Mouse (Mus musculus): ENCODE measurements around the gene Lgr6. TPM values are rescaled to one million over a fixed set of nuclear protein-coding genes. Genes with fewer than 3 reads are reported as not detected.

Lgr6 gene
- polyA plus RNA-seq, 1 experiment = 0.21 TPM

DNA sequence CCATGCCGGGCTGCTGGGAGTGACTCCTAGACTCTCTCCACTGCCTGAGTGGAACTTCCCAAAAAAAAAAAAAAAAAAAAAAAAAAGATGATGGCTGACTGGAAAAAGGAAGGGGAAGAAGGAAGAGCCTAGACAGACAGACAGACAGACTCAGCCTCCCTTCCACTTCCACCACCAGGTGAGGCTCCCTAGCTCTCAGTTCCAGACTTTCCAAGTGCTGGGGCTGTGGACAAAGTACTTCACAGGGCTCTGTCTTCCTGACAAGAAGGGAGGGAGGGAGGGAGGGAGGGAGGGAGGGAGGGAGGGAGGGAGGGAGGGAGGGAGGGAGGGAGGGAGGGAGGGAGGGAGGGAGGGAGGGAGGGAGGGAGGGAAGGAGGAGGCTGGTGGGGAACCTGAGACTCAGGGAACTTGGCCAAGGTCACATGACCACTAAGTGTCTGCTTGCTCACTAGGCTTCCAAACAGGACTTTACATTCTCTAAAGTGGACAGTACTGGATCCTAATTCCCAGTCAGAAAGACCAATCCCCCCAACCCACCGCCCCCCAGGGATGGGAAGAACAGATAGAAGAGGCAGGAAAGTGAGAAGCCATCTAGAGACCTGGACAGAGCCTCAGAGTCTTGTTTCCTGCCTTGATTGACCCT lies 25.4 kb upstream of the Lgr6 start:
- Histone ChIP-seq H3K27me3 (ENCODE audit: control insufficient read depth, insufficient read depth, low read length) (no peaks in the 10 kb centered on the region), H3K4me1 (ENCODE audit: control insufficient read depth, insufficient read depth, insufficient read length) (peaks cover 56% of the 10 kb centered on the region), H3K27ac (ENCODE audit: insufficient read depth, low read length) (peak overlapping the region; percentile 88), H3K36me3 (ENCODE audit: control insufficient read depth, insufficient read depth, low read length) (no peaks in the 10 kb centered on the region), H3K4me3 (ENCODE audit: extremely low read depth, insufficient read depth, insufficient read length) (peak overlapping the region; percentile 11; the same call in 1 of the 2 replicates)
- TF ChIP-seq CTCF (IDR thresholded peaks at IDR 0.05; ENCODE audit: extremely low read depth, insufficient read depth, insufficient read length, insufficient replicate concordance) (no peak), POLR2A (IDR thresholded peaks at IDR 0.05; ENCODE audit: low read depth, low read length) (no peak)
- no peak for DNase-seq (ENCODE audit: low read depth in 1 of 2, low spot score in 2 of 2)
- WGBS = 23% methylated on average over 2 of the region's 2 CpGs

DNA sequence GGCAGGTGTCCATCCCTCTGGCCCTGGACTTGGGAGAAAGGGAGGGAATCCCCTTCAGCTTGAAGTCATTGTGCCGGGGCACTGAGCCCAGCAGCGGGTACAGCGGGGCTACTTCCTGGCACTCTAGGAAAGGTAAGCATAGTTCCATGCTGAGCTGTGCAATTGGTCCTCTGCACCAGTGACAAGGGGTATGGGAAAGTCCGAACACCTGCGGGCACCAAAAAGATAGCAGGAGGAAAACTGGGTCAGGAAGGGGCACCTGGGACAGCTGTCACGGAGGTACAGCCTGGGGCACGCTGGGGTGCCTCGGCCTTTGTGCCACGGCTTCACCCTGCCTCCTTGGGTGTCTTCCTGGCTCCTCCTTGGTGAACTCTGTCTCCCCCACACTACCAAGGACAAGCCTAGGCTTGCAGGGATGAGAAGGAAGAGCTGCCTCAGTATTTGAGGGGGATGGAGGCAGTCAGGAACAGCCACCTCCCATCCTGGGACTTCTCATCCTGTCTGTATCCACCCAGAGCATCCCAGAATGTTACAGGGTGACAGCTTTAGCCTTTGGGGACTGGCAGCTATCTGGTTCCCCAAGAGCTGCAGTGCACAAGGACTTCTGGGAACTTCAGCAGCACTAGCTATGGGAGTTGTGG lies 24.6 kb upstream of the Lgr6 start:
- Histone ChIP-seq H3K27me3 (ENCODE audit: control insufficient read depth, insufficient read depth, low read length) (no peaks in the 10 kb centered on the region), H3K4me3 (ENCODE audit: extremely low read depth, insufficient read depth, insufficient read length) (no peak overlapping the region), H3K27ac (ENCODE audit: insufficient read depth, low read length) (no peak overlapping the region), H3K4me1 (ENCODE audit: control insufficient read depth, insufficient read depth, insufficient read length) (peaks cover 53% of the 10 kb centered on the region), H3K36me3 (ENCODE audit: control insufficient read depth, insufficient read depth, low read length) (no peaks in the 10 kb centered on the region)
- no peak for DNase-seq (ENCODE audit: low read depth in 1 of 2, low spot score in 2 of 2)
- no peak for TF ChIP-seq POLR2A (IDR thresholded peaks at IDR 0.05; ENCODE audit: low read depth, low read length)
- no peak for TF ChIP-seq CTCF (IDR thresholded peaks at IDR 0.05; ENCODE audit: extremely low read depth, insufficient read depth, insufficient read length, insufficient replicate concordance)
- 54% methylated on average over 9 of the region's 9 CpGs for WGBS

DNA sequence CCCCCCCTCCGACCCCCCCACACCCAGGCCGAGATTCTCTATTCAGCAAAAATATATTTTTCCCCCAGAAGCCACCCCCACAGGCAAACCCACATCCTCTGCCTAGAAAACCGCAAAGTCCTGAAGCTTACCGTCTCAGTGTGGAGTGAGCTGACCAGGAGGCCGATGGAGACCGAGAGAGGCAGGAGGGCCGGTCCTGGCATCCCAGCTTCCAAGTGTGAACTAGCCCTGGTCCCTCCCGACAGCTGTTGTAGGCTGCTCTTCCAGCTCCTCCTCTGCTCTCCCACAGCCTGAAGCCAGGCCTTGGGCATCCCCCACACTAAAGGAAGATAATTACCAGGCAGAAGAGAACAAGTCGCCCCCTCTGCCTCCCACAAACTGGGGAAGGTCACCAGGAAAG lies 23.9 kb upstream of the Lgr6 start:
- Histone ChIP-seq H3K27ac (ENCODE audit: insufficient read depth, low read length) (no peak overlapping the region), H3K4me3 (ENCODE audit: extremely low read depth, insufficient read depth, insufficient read length) (no peak overlapping the region), H3K27me3 (ENCODE audit: control insufficient read depth, insufficient read depth, low read length) (no peaks in the 10 kb centered on the region), H3K36me3 (ENCODE audit: control insufficient read depth, insufficient read depth, low read length) (no peaks in the 10 kb centered on the region), H3K4me1 (ENCODE audit: control insufficient read depth, insufficient read depth, insufficient read length) (peaks cover 50% of the 10 kb centered on the region)
- TF ChIP-seq POLR2A (IDR thresholded peaks at IDR 0.05; ENCODE audit: low read depth, low read length) (no peak), CTCF (IDR thresholded peaks at IDR 0.05; ENCODE audit: extremely low read depth, insufficient read depth, insufficient read length, insufficient replicate concordance) (no peak)
- DNase-seq (ENCODE audit: low read depth in 1 of 2, low spot score in 2 of 2) = no peak
- WGBS = 20% methylated on average over 9 of the region's 9 CpGs

DNA sequence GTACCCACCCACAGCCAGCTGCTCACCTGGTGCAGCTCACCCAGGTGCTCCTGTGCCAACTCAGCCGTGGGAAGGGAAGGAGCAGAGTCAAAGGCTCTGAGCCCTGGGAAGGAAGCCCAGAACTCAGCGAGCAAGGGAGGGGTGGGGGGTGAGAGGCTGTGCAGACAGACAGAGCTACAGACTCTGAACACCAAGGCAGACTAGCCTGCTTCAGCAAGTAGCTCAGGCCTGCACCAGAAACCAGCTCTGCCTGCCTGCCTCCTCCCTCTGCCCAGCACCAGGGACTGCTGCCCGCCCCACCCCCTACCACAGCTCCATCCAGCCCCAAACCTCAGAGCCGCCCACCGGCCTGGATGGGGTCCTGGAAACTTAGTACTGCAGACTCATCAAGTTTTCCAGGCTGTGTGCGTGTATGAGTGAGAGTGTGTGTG lies 22.9 kb upstream of the Lgr6 start:
- TF ChIP-seq POLR2A (IDR thresholded peaks at IDR 0.05; ENCODE audit: low read depth, low read length) (no peak), CTCF (IDR thresholded peaks at IDR 0.05; ENCODE audit: extremely low read depth, insufficient read depth, insufficient read length, insufficient replicate concordance) (no peak)
- Histone ChIP-seq H3K36me3 (ENCODE audit: control insufficient read depth, insufficient read depth, low read length) (no peaks in the 10 kb centered on the region), H3K4me3 (ENCODE audit: extremely low read depth, insufficient read depth, insufficient read length) (no peak overlapping the region), H3K27me3 (ENCODE audit: control insufficient read depth, insufficient read depth, low read length) (no peaks in the 10 kb centered on the region), H3K27ac (ENCODE audit: insufficient read depth, low read length) (no peak overlapping the region), H3K4me1 (ENCODE audit: control insufficient read depth, insufficient read depth, insufficient read length) (peaks cover 44% of the 10 kb centered on the region)
- DNase-seq (ENCODE audit: low read depth in 1 of 2, low spot score in 2 of 2) = no peak
- WGBS = 36% methylated on average over 6 of the region's 6 CpGs

DNA sequence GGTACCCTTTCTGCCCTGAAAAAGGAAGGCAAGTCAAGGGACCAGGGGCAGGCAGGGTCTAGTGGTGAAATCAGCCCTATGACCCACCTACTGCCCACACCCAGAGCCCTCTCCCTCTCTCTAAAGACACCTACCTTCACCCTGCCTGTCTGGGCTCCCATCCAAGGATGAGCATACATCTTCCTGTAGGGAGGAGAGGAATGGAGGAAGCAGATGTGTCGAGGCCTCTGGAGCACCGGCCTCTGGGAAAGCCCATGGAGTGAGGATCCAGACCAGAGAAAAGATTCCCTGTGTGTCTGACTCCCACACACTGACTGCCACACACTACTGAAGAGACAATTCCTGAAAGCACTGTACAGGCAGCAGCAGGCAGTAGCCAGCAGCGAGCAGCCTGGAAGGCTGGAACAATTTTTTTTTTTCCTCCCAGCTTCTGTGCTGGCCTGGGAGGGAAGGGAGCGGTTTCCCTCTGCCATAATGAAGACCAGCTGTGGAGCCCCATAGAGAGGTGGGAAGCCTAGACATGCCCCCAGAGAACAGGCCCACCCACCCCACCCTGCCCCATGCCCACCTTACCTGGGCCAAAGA lies 21.5 kb upstream of the Lgr6 start:
- Histone ChIP-seq H3K4me3 (ENCODE audit: extremely low read depth, insufficient read depth, insufficient read length) (no peak overlapping the region), H3K4me1 (ENCODE audit: control insufficient read depth, insufficient read depth, insufficient read length) (peaks cover 36% of the 10 kb centered on the region), H3K27ac (ENCODE audit: insufficient read depth, low read length) (no peak overlapping the region), H3K27me3 (ENCODE audit: control insufficient read depth, insufficient read depth, low read length) (no peaks in the 10 kb centered on the region), H3K36me3 (ENCODE audit: control insufficient read depth, insufficient read depth, low read length) (no peaks in the 10 kb centered on the region)
- 86% methylated on average over 4 of the region's 4 CpGs for WGBS
- TF ChIP-seq CTCF (IDR thresholded peaks at IDR 0.05; ENCODE audit: extremely low read depth, insufficient read depth, insufficient read length, insufficient replicate concordance) (no peak), POLR2A (IDR thresholded peaks at IDR 0.05; ENCODE audit: low read depth, low read length) (no peak)
- DNase-seq (ENCODE audit: low read depth in 1 of 2, low spot score in 2 of 2) = no peak

DNA sequence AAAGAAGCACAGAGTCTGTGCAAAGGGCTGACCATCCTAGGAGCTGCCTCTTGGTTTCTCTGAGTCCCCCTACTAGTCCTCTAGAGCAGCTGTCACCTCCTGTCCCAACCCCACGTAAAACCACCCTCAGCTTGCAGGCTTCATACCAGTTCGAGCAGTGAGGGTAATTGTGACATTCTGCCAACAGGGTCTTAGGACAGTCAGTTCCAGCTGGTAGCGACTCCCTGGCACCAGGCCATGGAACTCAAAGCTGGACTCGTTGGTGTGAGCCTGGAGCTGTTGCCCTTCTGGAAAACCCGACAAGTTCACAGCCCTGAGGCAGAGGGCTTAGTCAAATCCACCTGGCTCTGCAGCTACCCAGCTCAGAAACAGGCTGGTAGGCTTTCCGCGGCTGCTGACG lies 20.9 kb upstream of the Lgr6 start:
- no peaks in the 10 kb centered on the region for H3K36me3 ChIP-seq (ENCODE audit: control insufficient read depth, insufficient read depth, low read length)
- 80% methylated on average over 8 of the region's 8 CpGs for WGBS
- no peak for DNase-seq (ENCODE audit: low read depth in 1 of 2, low spot score in 2 of 2)
- no peak overlapping the region for H3K27ac ChIP-seq (ENCODE audit: insufficient read depth, low read length)
- no peak for TF ChIP-seq POLR2A (IDR thresholded peaks at IDR 0.05; ENCODE audit: low read depth, low read length)
- no peak for TF ChIP-seq CTCF (IDR thresholded peaks at IDR 0.05; ENCODE audit: extremely low read depth, insufficient read depth, insufficient read length, insufficient replicate concordance)
- H3K4me3 ChIP-seq (ENCODE audit: extremely low read depth, insufficient read depth, insufficient read length) = no peak overlapping the region
- H3K4me1 ChIP-seq (ENCODE audit: control insufficient read depth, insufficient read depth, insufficient read length) = peaks cover 30% of the 10 kb centered on the region
- H3K27me3 ChIP-seq (ENCODE audit: control insufficient read depth, insufficient read depth, low read length) = no peaks in the 10 kb centered on the region
